ENCODE assay signal across 26 mouse cellular contexts in the genomic region with DNA sequence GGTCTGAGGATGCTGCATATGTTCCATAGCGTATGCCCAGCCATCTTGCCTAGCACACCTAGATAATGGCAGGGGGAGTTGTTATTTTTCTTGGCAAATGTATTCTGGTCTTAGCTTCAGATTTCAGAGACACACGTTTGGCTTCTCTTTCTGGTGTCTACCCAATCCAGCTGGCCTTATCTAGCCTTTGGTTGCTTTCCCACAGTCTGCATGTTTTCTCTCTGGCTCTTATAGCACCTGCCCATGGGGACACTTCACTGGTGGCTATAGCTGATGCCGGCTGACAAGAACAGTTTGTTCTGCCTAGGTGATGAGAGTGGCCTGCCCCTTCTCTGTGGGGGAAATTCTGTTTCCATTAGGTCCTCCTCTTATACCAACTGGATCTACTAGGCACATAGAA.
"Had no signal": no experiment of that assay in that cellular context is flagged by ENCODE, and none has a peak within 500 bp of the region (broad histone marks: within the 10 kb centered on the region; RNA-seq: fewer than 3 reads in every experiment).

No protein-coding gene starts in this region.

- H3K27ac ChIP-seq: embryonic facial prominence, embryonic 10.5 days; embryonic facial prominence, embryonic 12.5 days; embryonic facial prominence, embryonic 13.5 days; embryonic facial prominence, embryonic 15.5 days; forebrain, embryonic 10.5 days; forebrain, embryonic 12.5 days; forebrain, embryonic 13.5 days; forebrain, embryonic 15.5 days; gastrocnemius, adult 2 months; heart, adult 2 months; heart, embryonic 10.5 days had no signal

- ATAC-seq: forebrain, embryonic 13.5 days; forebrain, embryonic 14.5 days; forebrain, embryonic 15.5 days; forebrain, embryonic 16.5 days; forebrain, postnatal 0 days had no signal

- DNase-seq: cerebellum, adult 9-11 months; cerebellum, postnatal 25 days; cerebellum, postnatal 36 days; embryo, embryonic 11 days; forebrain, postnatal 0 days; gastrocnemius, adult 2 months; gastrocnemius, postnatal 10 days; gastrocnemius, postnatal 14 days; gastrocnemius, postnatal 25 days; gastrocnemius, postnatal 36 days; heart, adult 11 months; heart, adult 18-20 months; heart, adult 2 months had no signal

- H3K4me2 ChIP-seq: embryonic facial prominence, embryonic 12.5 days; embryonic facial prominence, embryonic 13.5 days; embryonic facial prominence, embryonic 15.5 days; forebrain, embryonic 12.5 days; forebrain, embryonic 13.5 days; forebrain, embryonic 15.5 days; heart, embryonic 11.5 days had no signal

- H3K9ac ChIP-seq: embryonic facial prominence, embryonic 12.5 days; embryonic facial prominence, embryonic 13.5 days; embryonic facial prominence, embryonic 15.5 days; forebrain, embryonic 12.5 days; forebrain, embryonic 13.5 days; forebrain, embryonic 15.5 days; forebrain, postnatal 0 days had no signal

- H3K9me3 ChIP-seq: embryonic facial prominence, embryonic 10.5 days; embryonic facial prominence, embryonic 12.5 days; embryonic facial prominence, embryonic 13.5 days; embryonic facial prominence, embryonic 15.5 days; forebrain, embryonic 10.5 days; forebrain, embryonic 13.5 days; forebrain, embryonic 15.5 days; heart, embryonic 10.5 days had no signal

- H3K4me1 ChIP-seq: embryonic facial prominence, embryonic 10.5 days; embryonic facial prominence, embryonic 12.5 days; embryonic facial prominence, embryonic 13.5 days; forebrain, embryonic 10.5 days; forebrain, embryonic 12.5 days; forebrain, embryonic 13.5 days; forebrain, embryonic 15.5 days; heart, embryonic 10.5 days had no signal

- H3K4me3 ChIP-seq: embryonic facial prominence, embryonic 10.5 days; embryonic facial prominence, embryonic 12.5 days; embryonic facial prominence, embryonic 13.5 days; embryonic facial prominence, embryonic 15.5 days; erythroblast, embryonic 14.5 days; forebrain, embryonic 10.5 days; forebrain, embryonic 12.5 days; forebrain, embryonic 13.5 days; forebrain, embryonic 15.5 days; gastrocnemius, adult 2 months; heart, adult 2 months; heart, embryonic 10.5 days had no signal

- H3K27me3 ChIP-seq: embryonic facial prominence, embryonic 12.5 days; embryonic facial prominence, embryonic 13.5 days; embryonic facial prominence, embryonic 15.5 days; forebrain, embryonic 12.5 days; forebrain, embryonic 13.5 days; forebrain, embryonic 15.5 days had no signal

- H3K36me3 ChIP-seq: embryonic facial prominence, embryonic 10.5 days; embryonic facial prominence, embryonic 12.5 days; embryonic facial prominence, embryonic 13.5 days; embryonic facial prominence, embryonic 15.5 days; forebrain, embryonic 10.5 days; forebrain, embryonic 12.5 days; forebrain, embryonic 15.5 days; heart, embryonic 10.5 days had no signal
